Mouse (Mus musculus) forebrain, embryonic 12.5 days (tissue): ENCODE measurements at regions not wholly inside any gene's neighbourhood (a gene's known extent, or its start where the extent isn't known, plus 50 kb on each side); places are given as distances from the start of the nearest gene placed in this dataset. TPM values are rescaled to one million over a fixed set of nuclear protein-coding genes. Genes with fewer than 3 reads are reported as not detected.

Source experiments
- ATAC-seq: fragments of 200-750 bp; cut with Nextera tagmentation; 2 replicates; pipeline ENCODE4 v1.8.0; 2017; ENCODE audit warnings: moderate TSS enrichment; ENCODE audit not compliant: low FRiP score
- H3K27ac ChIP-seq: fragments of 300-500 bp; sonication (generic); 2 replicates; pipeline ENCODE4 v1.5.1; 2016; ENCODE audit warnings: mild to moderate bottlenecking
- H3K27me3 ChIP-seq: fragments of 300-500 bp; sonication (generic); 2 replicates; pipeline ENCODE4 v1.6.1; 2016; ENCODE audit warnings: mild to moderate bottlenecking
- H3K36me3 ChIP-seq: fragments of 300-500 bp; sonication (generic); replicated peaks from 2 replicates; pipeline ENCODE4 v1.6.1; 2016; ENCODE audit warnings: mild to moderate bottlenecking
- H3K4me1 ChIP-seq: fragments of 300-500 bp; sonication (generic); 2 replicates; pipeline ENCODE4 v1.6.1; 2016
- H3K4me2 ChIP-seq: fragments of 300-500 bp; sonication (generic); 2 replicates; pipeline ENCODE4 v1.6.1; 2016; ENCODE audit warnings: mild to moderate bottlenecking, moderate library complexity
- H3K4me3 ChIP-seq: fragments of 300-500 bp; sonication (generic); replicated peaks from 2 replicates; pipeline ENCODE4 v1.5.1; 2016; ENCODE audit warnings: mild to moderate bottlenecking
- H3K9ac ChIP-seq: fragments of 300-500 bp; sonication (generic); 2 replicates; pipeline ENCODE4 v1.6.1; 2016; ENCODE audit warnings: mild to moderate bottlenecking
- H3K9me3 ChIP-seq: fragments of 300-500 bp; sonication (generic); 2 replicates; pipeline ENCODE4 v1.6.1; 2016
- WGBS: fragments of 180-500 bp; shearing (Covaris S2); methylation state at CpG from one replicate; pipeline ENCODE4 v1.1.7; 2016; 5-methylcytosine and 5-hydroxymethylcytosine counted together
- microRNA-seq: library from miRNA; unstranded; fragments of <30 nt; microRNA quantifications from one replicate; pipeline ENCODE4, GENCODE M21; 2017

DNA sequence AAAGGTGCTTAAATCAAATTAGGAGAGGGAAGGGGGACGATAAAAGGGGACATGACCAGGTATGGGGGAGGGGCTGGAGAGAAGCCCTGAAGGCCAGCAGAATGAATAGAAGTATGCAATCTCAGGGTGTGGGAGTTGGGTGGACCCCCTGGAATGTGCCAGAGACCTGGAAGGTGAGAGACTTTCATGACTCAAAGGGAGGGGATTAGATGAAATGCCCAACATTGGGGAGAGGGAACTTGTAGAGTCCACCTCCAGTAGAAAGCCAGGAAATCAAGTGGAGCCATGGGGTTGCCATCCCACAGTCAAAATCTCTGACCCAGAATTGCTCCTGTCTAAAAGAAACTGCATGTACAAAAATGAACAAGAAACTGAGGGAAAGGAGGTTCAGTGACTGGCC lies 666.5 kb downstream of the Cps1 start:
- Histone ChIP-seq H3K27ac (no peak overlapping the region), H3K9me3 (no peaks in the 10 kb centered on the region), H3K4me1 (no peaks in the 10 kb centered on the region), H3K36me3 (no peaks in the 10 kb centered on the region), H3K4me2 (no peak overlapping the region), H3K4me3 (no peak overlapping the region), H3K9ac (no peak overlapping the region), H3K27me3 (no peaks in the 10 kb centered on the region)
- no peak for ATAC-seq
- WGBS, result 77% methylated on average over 1 of the region's 1 CpGs

DNA sequence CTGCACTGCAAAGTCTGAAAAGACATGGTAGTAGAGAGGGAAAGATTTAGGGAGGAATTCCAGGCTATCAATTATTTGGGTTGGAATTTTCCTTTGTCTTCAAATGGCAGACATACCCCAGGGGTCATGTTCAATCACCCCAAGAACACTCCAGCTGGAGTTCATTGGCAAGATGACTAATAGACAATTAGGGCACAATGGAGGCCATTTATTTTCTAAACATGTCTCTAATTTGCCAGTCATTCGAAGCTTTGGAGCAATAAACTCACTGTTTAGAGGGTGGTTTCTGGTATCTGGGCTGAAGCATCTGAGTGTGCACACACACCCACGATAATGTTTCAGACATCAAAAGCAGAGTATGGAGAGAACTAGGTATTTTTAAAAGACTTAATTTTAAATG lies 672.2 kb downstream of the Cps1 start:
- peaks cover 5% of the 10 kb centered on the region; the same call in 1 of the 2 replicates for H3K4me1 ChIP-seq
- no peak overlapping the region for H3K4me2 ChIP-seq
- WGBS, result 21% methylated on average over 2 of the region's 2 CpGs
- ATAC-seq, result peak; percentile 49; the same call in 1 of the 2 replicates
- no peaks in the 10 kb centered on the region for H3K27me3 ChIP-seq
- no peaks in the 10 kb centered on the region for H3K36me3 ChIP-seq
- H3K4me3 ChIP-seq, result no peak overlapping the region
- H3K9ac ChIP-seq, result no peak overlapping the region
- H3K9me3 ChIP-seq, result no peaks in the 10 kb centered on the region
- H3K27ac ChIP-seq, result no peak overlapping the region

DNA sequence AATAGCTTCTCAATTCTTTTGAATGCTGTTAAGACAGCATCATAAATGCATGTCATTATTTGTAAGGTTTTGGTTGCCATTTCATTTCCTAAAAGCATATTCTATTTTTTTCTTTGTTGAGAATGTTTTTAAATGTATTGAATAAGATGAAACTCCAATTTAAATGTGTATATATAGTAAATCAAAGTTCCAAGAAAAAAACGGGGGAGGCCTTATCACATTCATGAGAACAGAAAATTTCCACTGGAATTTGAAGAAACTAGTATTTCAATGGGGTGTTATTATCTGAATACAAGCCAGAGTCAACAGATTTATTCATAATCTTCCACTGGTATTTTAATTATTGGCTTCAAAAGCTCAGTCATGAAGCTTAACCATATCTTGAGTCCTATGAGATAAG lies 672.7 kb downstream of the Cps1 start:
- Histone ChIP-seq H3K4me1 (peaks cover 5% of the 10 kb centered on the region; the same call in 1 of the 2 replicates), H3K4me2 (no peak overlapping the region), H3K27ac (no peak overlapping the region), H3K9me3 (no peaks in the 10 kb centered on the region), H3K9ac (no peak overlapping the region), H3K36me3 (no peaks in the 10 kb centered on the region), H3K27me3 (no peaks in the 10 kb centered on the region), H3K4me3 (no peak overlapping the region)
- ATAC-seq, result no peak
- WGBS, result 78% methylated on average over 1 of the region's 1 CpGs

DNA sequence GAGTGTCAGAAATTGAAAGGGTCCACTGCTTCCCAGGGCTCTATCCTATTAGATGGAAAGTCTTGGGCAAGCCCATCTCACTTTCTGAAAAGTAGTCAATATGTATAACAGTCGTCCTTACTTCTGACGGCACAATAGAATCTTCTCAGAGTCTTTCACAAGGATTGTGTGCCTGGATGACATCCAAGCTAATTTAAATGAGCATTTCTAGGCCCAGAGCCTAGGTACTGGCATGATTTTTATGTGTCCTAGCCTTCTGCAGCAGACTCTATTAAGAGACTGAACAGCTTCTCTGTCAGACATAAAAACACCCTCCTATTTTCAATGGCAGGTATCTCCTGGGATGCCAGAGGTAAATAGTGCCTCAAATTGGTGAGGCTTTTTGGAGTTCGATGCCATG lies 680.5 kb downstream of the Cps1 start:
- ATAC-seq, result no peak
- Histone ChIP-seq H3K27me3 (no peaks in the 10 kb centered on the region), H3K27ac (no peak overlapping the region), H3K4me3 (no peak overlapping the region), H3K9ac (no peak overlapping the region), H3K36me3 (no peaks in the 10 kb centered on the region), H3K4me2 (no peak overlapping the region), H3K4me1 (no peaks in the 10 kb centered on the region), H3K9me3 (no peaks in the 10 kb centered on the region)
- WGBS, result 83% methylated on average over 3 of the region's 3 CpGs

DNA sequence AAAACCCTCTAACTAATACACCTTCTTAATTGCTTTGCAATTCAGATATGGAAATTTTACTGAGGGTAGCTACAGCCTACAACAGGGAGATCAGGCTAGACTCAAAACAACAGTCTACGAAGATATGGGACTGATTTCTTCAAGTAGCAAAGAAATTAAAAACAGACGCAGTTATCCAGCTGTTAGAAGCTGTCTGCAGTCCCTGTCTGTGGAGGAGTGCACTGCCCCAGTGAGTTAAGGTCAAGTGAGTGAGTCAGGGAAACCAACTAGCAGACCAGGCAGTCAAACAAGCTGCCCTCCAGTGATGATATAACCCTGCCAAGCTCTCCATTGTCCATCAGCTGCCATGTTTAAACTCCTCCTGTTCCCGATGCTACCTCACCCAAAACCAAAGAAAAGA lies 697.3 kb downstream of the Cps1 start:
- no peak for ATAC-seq
- 81% methylated on average over 3 of the region's 3 CpGs for WGBS
- Histone ChIP-seq H3K27ac (no peak overlapping the region), H3K9me3 (no peaks in the 10 kb centered on the region), H3K4me1 (no peaks in the 10 kb centered on the region), H3K4me3 (no peak overlapping the region), H3K36me3 (no peaks in the 10 kb centered on the region), H3K4me2 (no peak overlapping the region), H3K9ac (no peak overlapping the region), H3K27me3 (no peaks in the 10 kb centered on the region)

DNA sequence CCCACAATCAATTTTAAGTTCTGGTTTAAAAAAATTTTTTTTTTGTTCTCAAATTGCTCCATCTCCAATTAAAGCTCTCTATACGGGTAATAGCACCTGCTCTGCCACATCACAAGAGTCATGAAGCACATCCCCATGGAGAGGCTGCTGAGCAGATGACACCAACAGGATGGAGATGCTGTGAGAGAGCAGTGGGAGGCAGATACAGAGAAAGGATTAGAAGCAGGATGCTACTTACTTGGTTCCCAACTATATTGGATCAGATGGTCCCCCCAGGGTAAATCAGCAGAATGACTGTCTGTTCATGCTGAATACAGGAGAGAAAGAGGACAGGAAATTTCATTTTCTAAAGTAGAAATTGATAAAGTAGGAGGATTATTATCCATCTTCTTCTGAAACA lies 725.2 kb downstream of the Cps1 start:
- Histone ChIP-seq H3K36me3 (no peaks in the 10 kb centered on the region), H3K4me3 (no peak overlapping the region), H3K4me2 (no peak overlapping the region), H3K27ac (no peak overlapping the region), H3K9me3 (no peaks in the 10 kb centered on the region), H3K4me1 (no peaks in the 10 kb centered on the region), H3K9ac (no peak overlapping the region), H3K27me3 (no peaks in the 10 kb centered on the region)
- ATAC-seq, result no peak
- WGBS, result 68% methylated on average over 1 of the region's 1 CpGs

DNA sequence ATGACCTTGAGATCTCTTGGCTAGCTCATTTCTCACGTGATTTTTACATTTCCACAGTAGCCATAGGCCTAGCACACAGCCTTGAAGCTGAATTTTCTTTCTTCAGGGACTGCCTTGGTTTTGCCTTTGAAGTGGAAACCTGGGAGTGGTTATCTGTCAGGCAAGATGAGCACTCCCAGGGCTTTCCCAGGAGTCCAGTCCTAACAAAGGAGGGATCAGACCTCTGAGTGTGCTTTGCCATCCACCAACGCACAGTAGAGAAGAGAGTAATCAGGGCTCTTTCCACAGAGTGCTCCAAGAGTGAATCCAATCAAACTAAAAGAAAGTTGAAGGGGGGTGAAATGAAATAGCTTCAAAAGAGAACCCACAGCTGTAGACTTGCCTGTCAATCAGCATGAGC lies 770.7 kb downstream of the Cps1 start:
- Histone ChIP-seq H3K4me2 (no peak overlapping the region), H3K27ac (no peak overlapping the region), H3K4me1 (peaks cover 12% of the 10 kb centered on the region; the same call in 1 of the 2 replicates), H3K9ac (no peak overlapping the region), H3K36me3 (no peaks in the 10 kb centered on the region), H3K9me3 (no peaks in the 10 kb centered on the region), H3K4me3 (no peak overlapping the region), H3K27me3 (no peaks in the 10 kb centered on the region)
- ATAC-seq, result peak; percentile 50; the same call in 1 of the 2 replicates
- WGBS, result 13% methylated on average over 2 of the region's 2 CpGs

DNA sequence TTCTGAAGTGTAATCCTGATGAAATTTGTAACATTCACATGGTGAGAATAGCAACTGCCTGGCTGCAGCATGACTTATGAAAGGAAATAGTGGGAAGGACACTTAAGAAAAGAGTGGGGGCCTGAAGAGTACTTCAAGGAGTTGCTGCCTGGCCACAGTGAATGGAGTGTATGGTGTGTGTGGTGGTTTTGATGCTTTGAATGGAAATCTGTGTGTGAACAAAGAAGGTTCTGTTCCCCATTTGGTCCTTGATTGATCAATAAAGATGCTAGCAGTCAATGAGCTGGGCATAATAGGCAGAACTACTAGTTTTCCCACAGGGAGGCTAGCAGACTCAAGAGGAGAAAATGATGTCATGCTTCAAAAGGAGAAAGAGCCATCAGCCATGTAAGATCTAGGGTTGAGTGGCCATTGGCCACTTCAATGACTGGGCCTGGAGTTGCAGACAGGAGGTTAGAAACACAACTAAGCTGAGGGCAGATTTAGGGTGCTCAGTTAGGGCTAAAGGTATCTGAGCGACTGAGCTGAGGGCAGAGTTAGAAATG lies 772.0 kb downstream of the Cps1 start:
- no peak overlapping the region for H3K4me2 ChIP-seq
- no peak overlapping the region for H3K27ac ChIP-seq
- no peaks in the 10 kb centered on the region for H3K9me3 ChIP-seq
- 50% methylated on average over 1 of the region's 1 CpGs for WGBS
- H3K9ac ChIP-seq, result no peak overlapping the region
- peak; percentile 70 for ATAC-seq
- no peak overlapping the region for H3K4me3 ChIP-seq
- H3K36me3 ChIP-seq, result no peaks in the 10 kb centered on the region
- no peaks in the 10 kb centered on the region for H3K27me3 ChIP-seq
- peaks cover 12% of the 10 kb centered on the region; the same call in 1 of the 2 replicates for H3K4me1 ChIP-seq

DNA sequence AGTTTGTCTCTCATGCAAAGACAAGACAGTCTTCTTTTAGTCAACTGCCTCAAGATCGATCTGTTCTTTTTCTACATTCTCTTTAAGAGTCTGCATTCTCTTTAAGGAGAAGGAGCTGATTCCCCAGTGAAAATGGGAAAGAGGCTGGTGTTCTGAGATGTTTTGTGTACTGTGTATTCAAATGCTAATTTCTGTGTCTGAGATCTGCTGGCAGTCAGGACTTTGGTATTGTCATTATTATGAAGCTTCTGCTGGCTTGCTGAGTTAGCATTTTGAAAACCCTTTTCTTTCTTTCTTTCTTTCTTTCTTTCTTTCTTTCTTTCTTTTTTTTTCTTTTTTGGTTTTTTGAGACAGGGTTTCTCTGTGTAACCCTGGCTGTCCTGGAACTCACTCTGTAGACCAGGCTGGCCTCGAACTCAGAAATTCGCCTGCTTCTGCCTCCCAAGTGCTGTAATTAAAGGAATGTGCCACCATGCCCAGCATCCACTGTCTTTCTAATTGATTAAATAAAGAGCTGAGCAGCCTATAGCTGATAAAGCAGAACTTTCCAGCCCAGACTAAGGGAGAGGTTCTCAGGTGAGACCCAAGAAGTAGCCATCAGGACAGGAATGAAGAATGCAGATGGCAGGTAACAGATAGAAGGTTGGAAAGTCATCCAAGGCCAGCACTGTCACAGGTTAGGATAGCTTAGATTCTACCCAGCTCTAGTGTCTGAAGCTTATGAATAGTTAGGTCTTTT lies 813.1 kb downstream of the Cps1 start:
- H3K4me2 ChIP-seq, result no peak overlapping the region
- H3K9ac ChIP-seq, result no peak overlapping the region
- no peak overlapping the region for H3K4me3 ChIP-seq
- no peak overlapping the region for H3K27ac ChIP-seq
- H3K4me1 ChIP-seq, result no peaks in the 10 kb centered on the region
- no peaks in the 10 kb centered on the region for H3K36me3 ChIP-seq
- ATAC-seq, result no peak
- H3K9me3 ChIP-seq, result no peaks in the 10 kb centered on the region
- WGBS, result 49% methylated on average over 3 of the region's 3 CpGs
- H3K27me3 ChIP-seq, result no peaks in the 10 kb centered on the region

DNA sequence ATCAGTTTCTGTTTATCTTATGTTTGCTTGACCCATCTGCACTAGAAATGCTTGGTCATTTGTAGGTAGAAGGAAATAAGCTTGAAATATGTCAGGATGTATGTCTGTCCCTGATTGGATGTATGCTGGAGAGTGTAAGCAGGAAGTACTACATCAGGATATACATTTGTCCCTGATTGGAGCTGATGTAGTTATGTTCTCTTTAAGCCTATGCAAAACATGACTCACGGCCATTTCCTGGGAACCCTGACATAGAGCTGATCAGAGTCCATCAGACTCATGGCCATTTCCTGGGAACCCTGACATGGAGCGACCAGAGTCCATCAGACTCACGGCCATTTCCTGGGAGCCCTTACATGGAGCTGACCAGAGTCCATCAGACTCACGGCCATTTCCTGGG lies 858.6 kb downstream of the Cps1 start:
- WGBS, result 96% methylated on average over 4 of the region's 4 CpGs
- Histone ChIP-seq H3K9me3 (no peaks in the 10 kb centered on the region), H3K9ac (no peak overlapping the region), H3K4me3 (no peak overlapping the region), H3K27ac (no peak overlapping the region), H3K4me1 (no peaks in the 10 kb centered on the region), H3K36me3 (no peaks in the 10 kb centered on the region), H3K4me2 (no peak overlapping the region), H3K27me3 (no peaks in the 10 kb centered on the region)
- no peak for ATAC-seq

Small RNA genes lying in the stretch of these regions (microRNA-seq; reads per million reads assigned to microRNA genes)
- not detected for gene Gm23189
